Mouse (Mus musculus): Measurements from ENCODE around the gene Hsf4. TPM values are rescaled to one million over a fixed set of nuclear protein-coding genes. Genes with fewer than 3 reads are reported as not detected.

The Hsf4 gene
- total RNA-seq, 2 experiments from 2014 or later, result 0.73 to 0.96 TPM

GRCm38 (mm10) chr8:105298351-105299252 lies 29.0 kb downstream of the Hsf4 start:
- intact Hi-C loops (cut with DNase I), result loop anchor here (2.0 kb wide), 1 partner anchor 26 kb away; no protein-coding TSS in a partner anchor
- no peak for DNase-seq

GRCm38 (mm10) chr8:105299962-105300361 lies 30.4 kb downstream of the Hsf4 start:
- intact Hi-C loops (cut with DNase I), result loop anchor here (2.0 kb wide), 1 partner anchor 25 kb away; no protein-coding TSS in a partner anchor
- no peak for DNase-seq

- intact Hi-C loops (cut with DNase I), result no loop called here
- no peak for DNase-seq
Measured at GRCm38 (mm10) chr8:105303396-105303795, 33.8 kb downstream of the Hsf4 start.

- no peak for DNase-seq
- intact Hi-C loops (cut with DNase I), result no loop called here
Measured at GRCm38 (mm10) chr8:105303874-105304273, 34.3 kb downstream of the Hsf4 start.

- DNase-seq, result no peak
Measured at GRCm38 (mm10) chr8:105304325-105305210, 35.0 kb downstream of the Hsf4 start.

GRCm38 (mm10) chr8:105305211-105306145 lies 35.9 kb downstream of the Hsf4 start, which contains the start of gene Elmo3:
TSS of gene Elmo3 (plus strand) at chr8:105305601.
- peak; percentile 43 to 55 for DNase-seq

More at GRCm38 (mm10) chr8:105304325-105305210, 35.0 kb downstream of the Hsf4 start:
- intact Hi-C loops (cut with DNase I), result no loop called here

GRCm38 (mm10) chr8:105306146-105306691 lies 36.6 kb downstream of the Hsf4 start:
- intact Hi-C loops (cut with DNase I), result no loop called here
- no peak for DNase-seq

More at GRCm38 (mm10) chr8:105305211-105306145, 35.9 kb downstream of the Hsf4 start, which contains the start of gene Elmo3:
- intact Hi-C loops (cut with DNase I), result no loop called here

- intact Hi-C loops (cut with DNase I), result no loop called here
- no peak for DNase-seq
Measured at GRCm38 (mm10) chr8:105307670-105308069, 38.1 kb downstream of the Hsf4 start.

GRCm38 (mm10) chr8:105308428-105308827 lies 38.8 kb downstream of the Hsf4 start:
- intact Hi-C loops (cut with DNase I), result no loop called here

GRCm38 (mm10) chr8:105309142-105309847 lies 39.7 kb downstream of the Hsf4 start:
- no peak for DNase-seq
- intact Hi-C loops (cut with DNase I), result no loop called here

More at GRCm38 (mm10) chr8:105308428-105308827, 38.8 kb downstream of the Hsf4 start:
- no peak for DNase-seq

- no peak for DNase-seq
- intact Hi-C loops (cut with DNase I), result no loop called here
Measured at GRCm38 (mm10) chr8:105310118-105310517, 40.5 kb downstream of the Hsf4 start.

- no peak for DNase-seq
- intact Hi-C loops (cut with DNase I), result no loop called here
Measured at GRCm38 (mm10) chr8:105311718-105312117, 42.1 kb downstream of the Hsf4 start.

- intact Hi-C loops (cut with DNase I), result no loop called here
Measured at GRCm38 (mm10) chr8:105312891-105313481, 43.4 kb downstream of the Hsf4 start.

GRCm38 (mm10) chr8:105313622-105314402 lies 44.2 kb downstream of the Hsf4 start:
- no peak for DNase-seq
- intact Hi-C loops (cut with DNase I), result no loop called here

More at GRCm38 (mm10) chr8:105312891-105313481, 43.4 kb downstream of the Hsf4 start:
- peak; percentile 27 to 37 for DNase-seq

GRCm38 (mm10) chr8:105315073-105315769 lies 45.6 kb downstream of the Hsf4 start:
- DNase-seq, result no peak
- intact Hi-C loops (cut with DNase I), result no loop called here

- DNase-seq, result no peak
- intact Hi-C loops (cut with DNase I), result no loop called here
Measured at GRCm38 (mm10) chr8:105317941-105318340, 48.3 kb downstream of the Hsf4 start.

GRCm38 (mm10) chr8:105318662-105319190 lies 49.1 kb downstream of the Hsf4 start:
- no peak for DNase-seq
- intact Hi-C loops (cut with DNase I), result no loop called here
